ENCODE assay signal across 15 mouse cellular contexts in the genomic region with DNA sequence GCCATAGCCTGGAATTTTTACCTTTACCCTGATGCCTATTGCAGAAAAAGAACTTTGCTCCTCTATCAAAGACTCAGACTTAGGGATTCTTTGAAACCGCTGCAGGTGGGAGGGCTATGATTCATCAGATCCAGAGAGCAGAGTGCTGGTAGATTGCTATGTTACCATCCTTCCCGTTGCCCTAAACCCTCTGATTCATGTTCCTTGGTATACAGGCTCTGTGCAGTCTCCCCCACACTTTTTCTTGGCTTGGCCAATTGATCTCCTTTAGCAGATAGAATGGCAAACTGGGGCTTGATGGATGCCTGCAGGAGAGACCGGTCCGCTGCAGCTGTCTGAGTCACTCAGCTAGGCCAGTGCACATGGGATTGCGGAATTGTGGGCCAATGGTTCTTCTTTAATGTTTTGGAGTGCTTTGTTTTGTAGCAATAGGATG.
DNase-seq lines count a peak whose midpoint lies in the region; ATAC-seq and TF ChIP-seq lines count a peak whose summit lies in the region.
"Had no signal": no experiment of that assay in that cellular context is flagged by ENCODE, and none has a peak within 500 bp of the region (broad histone marks: within the 10 kb centered on the region; RNA-seq: fewer than 3 reads in every experiment).

No protein-coding gene starts in this region.

- 0 out of 2 replicates have a peak, but pooled peaks cover 4% of the 10 kb centered on the region for H3K4me1 ChIP-seq in limb, embryonic 10.5 days
- H3K4me1 ChIP-seq: stomach, embryonic 15.5 days had no signal

- ATAC-seq in Patski = peak; percentile 76
- ATAC-seq in megakaryocyte, adult 5-6 weeks (ENCODE audit: poor library complexity, severe bottlenecking) = no peak
- ATAC-seq: CD4-positive, CD25-positive, alpha-beta regulatory T cell, adult 4 months; forebrain, embryonic 16.5 days had no signal

- no peak overlapping the region for H3K4me3 ChIP-seq in limb, embryonic 10.5 days
- H3K4me3 ChIP-seq: stomach, embryonic 15.5 days had no signal

- no peaks in the 10 kb centered on the region for H3K36me3 ChIP-seq in limb, embryonic 10.5 days
- H3K36me3 ChIP-seq: stomach, embryonic 15.5 days had no signal

- no peak overlapping the region for H3K27ac ChIP-seq in limb, embryonic 10.5 days
- H3K27ac ChIP-seq: stomach, embryonic 15.5 days had no signal

- CTCF ChIA-PET in Patski (lab: Charles Lee) = interaction anchor here (1.1 kb wide), 1 partner anchor 247 kb away, joined by 3 read pairs; no protein-coding TSS in a partner anchor

- POLR2A ChIA-PET in Patski (lab: Charles Lee) = no interaction called here

- TF ChIP-seq CTCF in Patski (IDR thresholded peaks at IDR 0.05) = no peak

- 89% methylated on average over 5 of the region's 5 CpGs for WGBS in limb, embryonic 10.5 days

- no peaks in the 10 kb centered on the region for H3K9me3 ChIP-seq in limb, embryonic 10.5 days (replicated peaks)
- H3K9me3 ChIP-seq: stomach, embryonic 15.5 days had no signal

- in situ Hi-C loops in Patski (cut with MboI; ENCODE audit: low pct_unique_long_range_greater_than_20kb) = no loop called here

- H3K27me3 ChIP-seq in Patski = no peaks in the 10 kb centered on the region
- no peaks in the 10 kb centered on the region for H3K27me3 ChIP-seq in limb, embryonic 10.5 days (ENCODE audit: low read depth, poor library complexity, severe bottlenecking)
- H3K27me3 ChIP-seq: stomach, embryonic 15.5 days had no signal

- peak; percentile 2 for DNase-seq in layer of hippocampus, adult 9-11 months
- no peak for DNase-seq in layer of hippocampus, postnatal 14 days (ENCODE audit: low spot score in 2 of 2)
- DNase-seq in 3134 (ENCODE audit: extremely low read depth, insufficient read length, low spot score) (peak; percentile 36), Patski (ENCODE audit: low read depth, low spot score) (peak; percentile 10)
- DNase-seq in left cerebral cortex, adult 9 months (ENCODE audit: low spot score in 2 of 2) = peak; percentile 23 to 30
- no peak for DNase-seq in limb, embryonic 10.5 days (ENCODE audit: low spot score)
- no peak for DNase-seq in urinary bladder, postnatal 14 days (ENCODE audit: low spot score)
- DNase-seq: cerebellum, adult 2 months; gastrocnemius, postnatal 36 days; kidney, adult 8-10 months; lung, embryonic 14.5 days had no signal

Comparison
In these comparisons a context has a peak if more than half of its experiments do, and no peak if none do; other contexts are left out.
1. DNase-seq: peak in layer of hippocampus, adult 9-11 months (single experiment), 3134 (single experiment), Patski (single experiment) and left cerebral cortex, adult 9 months (2 of 2); none in layer of hippocampus, postnatal 14 days (0 of 2), limb, embryonic 10.5 days (single experiment) and urinary bladder, postnatal 14 days (single experiment).